Mouse (Mus musculus) heart, postnatal 0 days (tissue): ENCODE measurements around the gene Cyld.

ENCODE experiments used
- CTCF ChIP-seq: IDR thresholded peaks from 2 replicates; pipeline ENCODE4 v1.5.1; 2016; ENCODE audit warnings: antibody characterized with exemption, control low read depth, low read depth
- EP300 ChIP-seq: IDR thresholded peaks from 2 replicates; pipeline ENCODE4 v1.6.1; 2016; ENCODE audit warnings: antibody characterized with exemption, low read depth

- no peak for TF ChIP-seq CTCF
- no peak for TF ChIP-seq EP300
Observed at GRCm38 (mm10) chr8:88693376-88693775, 3.5 kb upstream of the Cyld start.
